Mouse (Mus musculus) forebrain, postnatal 0 days (tissue): ENCODE measurements around the gene Srp9. TPM values are rescaled to one million over a fixed set of nuclear protein-coding genes. Genes with fewer than 3 reads are reported as not detected.
A peak's percentile ranks its signal among the peaks of the same experiment; 100 is the strongest.

Experiments used
- ATAC-seq: fragments of 200-750 bp; cut with Nextera tagmentation; 2 replicates; pipeline ENCODE4 v1.8.0; 2017; ENCODE audit warnings: mild to moderate bottlenecking, moderate library complexity
- DNase-seq: peaks from one replicate; pipeline ENCODE4 v3.0.0-alpha.2; 2015
- H3K27ac ChIP-seq: fragments of 300-500 bp; sonication (generic); 2 replicates; pipeline ENCODE4 v1.5.1; 2014; ENCODE audit warnings: low read depth, mild to moderate bottlenecking, antibody characterized with exemption, low read length, moderate library complexity, mixed read lengths
- H3K27me3 ChIP-seq: fragments of 300-500 bp; sonication (generic); 2 replicates; pipeline ENCODE4 v1.6.1; 2014; ENCODE audit warnings: mild to moderate bottlenecking, low read length, mixed read lengths; ENCODE audit not compliant: insufficient read depth
- H3K36me3 ChIP-seq: fragments of 300-500 bp; sonication (generic); 2 replicates; pipeline ENCODE4 v1.6.1; 2014; ENCODE audit warnings: mild to moderate bottlenecking, moderate library complexity; ENCODE audit not compliant: insufficient read depth
- H3K4me1 ChIP-seq: fragments of 300-500 bp; sonication (generic); 2 replicates; pipeline ENCODE4 v1.6.1; 2014; ENCODE audit warnings: antibody characterized with exemption; ENCODE audit not compliant: insufficient read depth
- H3K4me2 ChIP-seq: fragments of 300-500 bp; sonication (generic); 2 replicates; pipeline ENCODE4 v1.6.1; 2014; ENCODE audit warnings: low read depth, mild to moderate bottlenecking, moderate library complexity
- H3K4me3 ChIP-seq: fragments of 300-500 bp; sonication (generic); 2 replicates; pipeline ENCODE4 v1.5.1; 2014; ENCODE audit warnings: low read depth, low read length, mixed read lengths
- H3K9ac ChIP-seq: fragments of 300-500 bp; sonication (generic); 2 replicates; pipeline ENCODE4 v1.6.1; 2014; ENCODE audit warnings: mild to moderate bottlenecking
- H3K9me3 ChIP-seq: fragments of 300-500 bp; sonication (generic); 2 replicates; pipeline ENCODE4 v1.6.1; 2016; ENCODE audit warnings: low read length
- CTCF ChIP-seq: sonication (generic); IDR thresholded peaks from 2 replicates; pipeline ENCODE4 v1.5.1; 2016; ENCODE audit warnings: antibody characterized with exemption, control low read depth, low read depth
- WGBS: fragments of 180-500 bp; shearing (Covaris S2); extraction: QIAGEN DNeasy Blood & Tissue Kit; methylation state at CpG from one replicate; pipeline ENCODE4 v1.1.7; 2014; 5-methylcytosine and 5-hydroxymethylcytosine counted together
- polyA plus RNA-seq: library from polyadenylated mRNA; unstranded; fragments of >200 nt; fragmentation: Nextera tagmentation; extraction: Ambion mirVana; gene quantifications from 2 replicates; pipeline ENCODE4 v1.2.1, GENCODE M21; 2015
- total RNA-seq: library from RNA; depleted of rRNA; stranded (reverse); fragments of >200 nt; gene quantifications from 2 replicates; pipeline ENCODE4 v1.2.3, GENCODE M21; 2014

Gene Srp9
- total and polyA plus RNA-seq, 2 experiments from 2014 or later = 82.9 to 150 TPM

- ATAC-seq (no peak), DNase-seq (no peak)
- Histone ChIP-seq H3K9ac (no peak overlapping the region), H3K4me2 (no peak overlapping the region), H3K27me3 (no peaks in the 10 kb centered on the region), H3K9me3 (no peaks in the 10 kb centered on the region), H3K4me3 (no peak overlapping the region), H3K27ac (no peak overlapping the region), H3K4me1 (no peaks in the 10 kb centered on the region), H3K36me3 (no peaks in the 10 kb centered on the region)
- WGBS = 95% methylated on average over 13 of the region's 13 CpGs
- TF ChIP-seq CTCF = no peak
These were observed 18.2 kb downstream of the Srp9 start for GRCm38 (mm10) chr1:182142725-182143124.

GRCm38 (mm10) chr1:182143288-182143687, 18.8 kb downstream of the Srp9 start:
- H3K27me3 ChIP-seq = no peaks in the 10 kb centered on the region
- DNase-seq (no peak), ATAC-seq (no peak)
- no peak overlapping the region for H3K4me2 ChIP-seq
- H3K27ac ChIP-seq = no peak overlapping the region
- H3K9me3 ChIP-seq = no peaks in the 10 kb centered on the region
- no peaks in the 10 kb centered on the region for H3K4me1 ChIP-seq
- no peak for TF ChIP-seq CTCF
- H3K9ac ChIP-seq = no peak overlapping the region
- 78% methylated on average over 8 of the region's 8 CpGs for WGBS
- no peaks in the 10 kb centered on the region for H3K36me3 ChIP-seq
- H3K4me3 ChIP-seq = no peak overlapping the region

DNA sequence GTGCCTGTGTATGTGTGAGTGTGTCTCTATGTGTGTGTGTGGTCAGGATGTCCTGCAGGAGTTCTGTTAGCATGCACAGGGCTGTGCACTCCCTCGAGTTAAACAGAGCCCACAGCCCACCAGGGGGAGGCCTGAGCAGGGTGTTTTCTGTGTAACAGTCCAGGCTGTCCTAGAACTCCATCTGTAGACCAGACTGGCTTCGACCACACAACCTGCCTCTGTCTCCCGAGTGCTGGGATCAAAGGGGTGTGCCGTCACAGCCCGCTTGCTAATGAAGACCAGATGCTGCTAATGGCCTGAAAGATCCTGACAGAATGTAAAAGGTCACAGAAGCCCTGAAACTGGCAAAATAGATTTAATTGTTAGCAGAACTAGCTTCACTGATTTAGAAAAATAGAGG, 21.0 kb downstream of the Srp9 start:
- Histone ChIP-seq H3K27ac (no peak overlapping the region), H3K4me1 (no peaks in the 10 kb centered on the region), H3K4me2 (no peak overlapping the region), H3K27me3 (no peaks in the 10 kb centered on the region), H3K9ac (no peak overlapping the region), H3K9me3 (no peaks in the 10 kb centered on the region), H3K4me3 (no peak overlapping the region), H3K36me3 (no peaks in the 10 kb centered on the region)
- ATAC-seq = no peak
- WGBS = 37% methylated on average over 5 of the region's 5 CpGs
- no peak for TF ChIP-seq CTCF
- no peak for DNase-seq

DNA sequence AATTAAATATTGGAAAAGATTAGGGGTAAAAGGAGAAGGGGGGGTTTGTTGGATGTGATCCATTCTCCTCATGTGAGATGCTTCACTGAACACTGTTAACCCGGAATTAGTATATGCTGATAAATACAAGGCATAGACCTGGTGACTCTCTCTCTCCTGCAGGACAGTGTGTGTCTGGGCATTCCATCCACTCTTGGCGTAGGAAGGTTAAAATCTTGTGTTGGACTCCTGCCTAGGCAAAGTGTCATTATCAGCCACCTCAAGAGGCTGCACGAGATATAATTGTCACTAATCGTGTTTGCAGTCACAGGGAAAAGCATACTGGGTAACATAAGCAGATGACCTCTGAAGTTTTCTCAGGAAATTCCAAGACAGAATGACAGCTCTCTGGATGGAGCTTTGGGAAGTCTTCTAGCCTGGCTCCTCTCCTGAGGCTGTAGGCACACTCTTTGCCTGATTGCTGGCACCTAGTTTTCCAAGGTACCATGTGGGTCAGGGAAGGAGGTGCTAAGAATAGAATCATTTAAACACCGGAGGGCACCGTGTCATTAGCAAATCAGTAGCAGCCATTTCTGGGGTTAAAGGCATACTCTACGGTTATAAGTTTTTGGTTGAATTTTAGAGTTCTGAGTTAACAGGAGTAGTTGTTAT, 24.5 kb downstream of the Srp9 start:
- TF ChIP-seq CTCF = no peak
- Histone ChIP-seq H3K9me3 (no peaks in the 10 kb centered on the region), H3K36me3 (no peaks in the 10 kb centered on the region), H3K4me3 (no peak overlapping the region), H3K27ac (no peak overlapping the region), H3K27me3 (no peaks in the 10 kb centered on the region), H3K9ac (no peak overlapping the region), H3K4me2 (no peak overlapping the region), H3K4me1 (no peaks in the 10 kb centered on the region)
- DNase-seq (no peak), ATAC-seq (no peak)
- 67% methylated on average over 7 of the region's 7 CpGs for WGBS

GRCm38 (mm10) chr1:182149966-182150365, 25.4 kb downstream of the Srp9 start:
- Histone ChIP-seq H3K4me2 (no peak overlapping the region), H3K4me3 (no peak overlapping the region), H3K9me3 (no peaks in the 10 kb centered on the region), H3K4me1 (no peaks in the 10 kb centered on the region), H3K27ac (no peak overlapping the region), H3K9ac (no peak overlapping the region), H3K36me3 (no peaks in the 10 kb centered on the region), H3K27me3 (no peaks in the 10 kb centered on the region)
- peak; percentile 58 for TF ChIP-seq CTCF
- 90% methylated on average over 2 of the region's 2 CpGs for WGBS
- no peak for ATAC-seq
- no peak for DNase-seq

DNA sequence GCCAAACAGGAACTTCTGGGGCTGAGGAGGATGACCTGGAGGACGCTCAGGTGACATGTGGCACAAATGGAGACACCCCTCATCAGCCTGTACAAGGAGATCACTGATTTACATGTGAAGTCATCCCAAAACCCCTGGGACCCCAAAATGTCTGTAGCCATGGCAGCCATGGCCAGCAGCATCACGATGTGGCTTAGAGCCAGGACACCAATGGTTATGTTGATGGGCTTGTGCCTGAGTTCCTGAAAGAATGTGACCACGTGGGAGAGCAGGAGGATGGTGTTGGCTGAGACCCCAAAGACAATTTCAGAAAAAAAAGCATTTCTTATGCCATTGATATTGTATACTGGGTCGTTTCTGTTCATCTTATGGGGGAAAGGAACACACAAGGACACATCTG, 33.2 kb downstream of the Srp9 start:
- ATAC-seq = no peak
- no peak overlapping the region for H3K9ac ChIP-seq
- no peak overlapping the region for H3K4me2 ChIP-seq
- WGBS = 54% methylated on average over 4 of the region's 4 CpGs
- DNase-seq = no peak
- H3K36me3 ChIP-seq = no peaks in the 10 kb centered on the region
- TF ChIP-seq CTCF = no peak
- no peaks in the 10 kb centered on the region for H3K27me3 ChIP-seq
- no peaks in the 10 kb centered on the region for H3K9me3 ChIP-seq
- H3K4me3 ChIP-seq = no peak overlapping the region
- no peak overlapping the region for H3K27ac ChIP-seq
- H3K4me1 ChIP-seq = no peaks in the 10 kb centered on the region

- H3K4me2 ChIP-seq = no peak overlapping the region
- 82% methylated on average over 3 of the region's 3 CpGs for WGBS
- no peak for ATAC-seq
- H3K9ac ChIP-seq = no peak overlapping the region
- H3K27ac ChIP-seq = no peak overlapping the region
- H3K27me3 ChIP-seq = no peaks in the 10 kb centered on the region
- no peak overlapping the region for H3K4me3 ChIP-seq
- H3K36me3 ChIP-seq = no peaks in the 10 kb centered on the region
- TF ChIP-seq CTCF = no peak
- H3K4me1 ChIP-seq = no peaks in the 10 kb centered on the region
- H3K9me3 ChIP-seq = no peaks in the 10 kb centered on the region
- no peak for DNase-seq
These were observed 35.0 kb downstream of the Srp9 start for GRCm38 (mm10) chr1:182159575-182159974.
